In genomic region chr4:53832321-53832720, GRCm38 (mm10) we compare ENCODE assay signal across 1 mouse cellular context.
TF ChIP-seq lines count a peak whose summit lies in the region.

No protein-coding gene starts in this region.

TF ChIP-seq in CH12.LX, 34 proteins besides CTCF, POLR2A, EP300 and RAD21 (continued from another document):
- TF ChIP-seq CHD2 (IDR thresholded peaks at IDR 0.05; ENCODE audit: low read length) (no peak), MAFK (IDR thresholded peaks at IDR 0.05; ENCODE audit: insufficient replicate concordance, low read length) (no peak), MEF2A (IDR thresholded peaks at IDR 0.05; ENCODE audit: borderline replicate concordance, low read depth, low read length) (no peak), NELFE (IDR thresholded peaks at IDR 0.05; ENCODE audit: low read depth, low read length) (no peak), KAT2A (IDR thresholded peaks at IDR 0.05; ENCODE audit: insufficient replicate concordance, low read length) (no peak)
